Mouse (Mus musculus) small intestine, adult 2 months (tissue): ENCODE measurements around the gene Rnf215. TPM values are rescaled to one million over a fixed set of nuclear protein-coding genes. Genes with fewer than 3 reads are reported as not detected.
"Not testable (repeated sequence)": the region's sequence is repeated elsewhere in the genome, so short reads cannot be mapped to it uniquely, and the experiment has no call there.

Experiments used
- H3K27ac ChIP-seq: fragments of 200-500 bp; 2 replicates; pipeline ENCODE4 v1.5.1; 2012; ENCODE audit warnings: low read depth, low read length, control low read depth, inconsistent platforms; ENCODE audit not compliant: insufficient read depth
- H3K27me3 ChIP-seq: fragments of 200-500 bp; 2 replicates; pipeline ENCODE4 v1.6.1; 2012; ENCODE audit warnings: mild to moderate bottlenecking, moderate library complexity, low read length, inconsistent platforms; ENCODE audit not compliant: control insufficient read depth, insufficient read depth
- H3K36me3 ChIP-seq: fragments of 200-500 bp; 2 replicates; pipeline ENCODE4 v1.6.1; 2012; ENCODE audit warnings: mild to moderate bottlenecking, low read length, control low read depth, inconsistent platforms; ENCODE audit not compliant: control insufficient read depth, insufficient read depth
- H3K4me1 ChIP-seq: fragments of 200-500 bp; 2 replicates; pipeline ENCODE4 v1.6.1; 2012; ENCODE audit warnings: low read length, inconsistent platforms, mixed read lengths; ENCODE audit not compliant: control insufficient read depth, insufficient read depth, insufficient read length
- H3K4me3 ChIP-seq: fragments of 200-500 bp; 2 replicates; pipeline ENCODE4 v1.5.1; 2012; ENCODE audit warnings: low read depth, mild to moderate bottlenecking, control low read depth, inconsistent platforms, low read length, moderate library complexity
- CTCF ChIP-seq: fragments of 200-500 bp; IDR thresholded peaks from 2 replicates; pipeline ENCODE4 v1.5.1; 2012; ENCODE audit warnings: low read depth, mild to moderate bottlenecking, control low read depth, inconsistent platforms, low read length, moderate library complexity, mixed read lengths; ENCODE audit not compliant: insufficient replicate concordance, insufficient read length; ENCODE audit errors: extremely low read depth
- POLR2A ChIP-seq: fragments of 200-500 bp; IDR thresholded peaks from 2 replicates; pipeline ENCODE4 v1.6.1; 2012; ENCODE audit warnings: low read depth, mild to moderate bottlenecking, control low read depth, inconsistent platforms, low read length, moderate library complexity
- WGBS: fragments of 180-500 bp; shearing (Covaris S2); methylation state at CpG from one replicate; pipeline ENCODE4 v1.1.7; 2018; 5-methylcytosine and 5-hydroxymethylcytosine counted together
- polyA plus RNA-seq: library from polyadenylated mRNA; depleted of rRNA; stranded (reverse); fragments of >200 nt; gene quantifications from 2 replicates; pipeline ENCODE4 v1.2.3, GENCODE M21; 2012

Gene Rnf215
- polyA plus RNA-seq, 1 experiment: 20.6 TPM

DNA sequence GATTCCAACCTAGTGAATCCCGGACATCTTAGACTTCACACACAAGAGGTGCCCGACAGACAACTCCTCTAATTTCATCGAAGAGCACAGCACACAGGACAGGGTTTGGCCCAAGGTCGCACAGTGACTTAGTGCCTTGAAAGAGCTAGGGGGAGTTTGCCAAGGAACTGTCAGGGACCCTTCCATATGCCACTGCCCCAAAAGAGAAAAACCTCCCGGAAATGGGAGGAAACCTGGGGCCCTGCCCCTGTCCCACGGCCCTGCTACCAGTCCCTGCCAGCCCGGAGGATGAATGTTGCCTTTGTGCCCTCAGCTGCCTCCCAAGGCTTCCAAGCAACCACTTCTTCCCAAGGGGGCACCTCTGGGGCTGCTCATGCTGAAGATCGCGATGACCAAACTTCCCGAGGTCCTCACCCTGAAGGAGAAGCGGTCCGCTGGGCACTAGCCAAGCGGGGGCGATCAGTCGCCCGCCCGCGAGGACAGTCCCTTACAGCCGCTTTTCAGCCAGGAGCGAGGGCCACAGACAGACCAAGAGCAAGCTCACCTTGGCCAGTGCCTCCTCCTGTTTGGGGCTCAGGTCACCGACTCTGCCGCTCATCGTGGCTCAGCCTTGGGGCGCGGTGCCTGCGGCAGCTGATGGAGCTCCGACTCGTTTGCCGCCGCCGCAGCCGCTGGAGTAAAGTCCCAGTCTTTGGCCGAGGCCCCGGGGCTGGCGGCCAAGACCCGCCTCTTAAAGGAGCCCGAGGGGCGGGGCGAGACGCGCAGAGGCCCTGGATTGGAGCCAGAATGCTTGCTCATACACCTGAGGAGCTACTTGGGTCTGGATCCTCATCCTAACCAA, 16.7 kb upstream of the Rnf215 start:
- H3K27ac ChIP-seq: peak overlapping the region; percentile 75
- under 1% methylated on average over 41 of the region's 41 CpGs for WGBS

DNA sequence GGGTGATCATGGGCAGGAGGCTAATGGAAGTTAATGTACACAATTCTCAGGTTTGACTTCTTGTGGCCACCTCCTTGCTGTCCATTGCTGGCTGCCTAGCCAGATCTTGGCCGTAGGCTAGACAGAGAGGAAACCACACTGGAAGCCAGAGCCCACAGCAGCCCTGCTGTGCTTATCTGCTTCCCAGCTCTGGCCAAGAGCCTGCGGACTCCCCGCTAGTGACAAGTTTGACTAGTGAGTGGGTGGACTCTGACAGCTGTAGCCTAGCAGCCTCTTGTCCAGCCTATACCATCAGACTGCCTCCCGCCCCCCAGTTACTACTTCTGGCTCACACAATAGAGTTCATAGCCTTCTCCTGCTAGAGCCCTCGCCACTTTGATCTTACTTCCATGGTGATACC, 15.4 kb upstream of the Rnf215 start:
- no peak for TF ChIP-seq POLR2A
- TF ChIP-seq CTCF: no peak
- H3K27ac ChIP-seq: no peak overlapping the region
- H3K36me3 ChIP-seq: no peaks in the 10 kb centered on the region
- no peaks in the 10 kb centered on the region for H3K27me3 ChIP-seq
- no peak overlapping the region for H3K4me3 ChIP-seq
- 67% methylated on average over 5 of the region's 5 CpGs for WGBS
- H3K4me1 ChIP-seq: peaks cover 18% of the 10 kb centered on the region

More for the DNA sequence above, 16.7 kb upstream of the Rnf215 start:
- H3K4me1 ChIP-seq: peaks cover 19% of the 10 kb centered on the region
- TF ChIP-seq POLR2A (peak; percentile 84), CTCF (no peak)
- peak overlapping the region; percentile 78 for H3K4me3 ChIP-seq
- 0 out of 2 replicates have a peak, but pooled peaks cover 1% of the 10 kb centered on the region for H3K36me3 ChIP-seq
- H3K27me3 ChIP-seq: no peaks in the 10 kb centered on the region

DNA sequence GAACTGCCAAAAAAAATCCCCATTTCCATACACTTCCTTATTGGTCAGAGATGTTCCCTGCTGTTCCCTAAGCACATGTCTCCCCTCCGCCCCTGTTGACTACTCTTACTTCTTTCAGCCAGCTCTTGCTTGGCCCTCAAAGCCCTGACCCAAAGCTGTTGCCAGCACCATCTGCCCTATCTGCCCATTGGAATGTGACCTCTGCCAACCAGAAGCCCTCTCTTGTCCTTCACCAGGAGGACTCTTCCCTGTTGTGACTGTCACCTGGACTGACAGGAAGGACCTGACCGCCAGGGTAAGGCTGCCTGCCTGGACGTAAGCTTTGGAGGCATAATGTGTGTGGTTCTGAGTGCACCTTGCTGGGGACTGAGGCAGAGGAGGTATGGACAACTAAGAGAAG, 13.3 kb upstream of the Rnf215 start:
- no peak overlapping the region for H3K27ac ChIP-seq
- 78% methylated on average over 3 of the region's 3 CpGs for WGBS
- TF ChIP-seq POLR2A (no peak), CTCF (no peak)
- no peaks in the 10 kb centered on the region for H3K36me3 ChIP-seq
- H3K27me3 ChIP-seq: no peaks in the 10 kb centered on the region
- peaks cover 11% of the 10 kb centered on the region for H3K4me1 ChIP-seq
- no peak overlapping the region for H3K4me3 ChIP-seq

DNA sequence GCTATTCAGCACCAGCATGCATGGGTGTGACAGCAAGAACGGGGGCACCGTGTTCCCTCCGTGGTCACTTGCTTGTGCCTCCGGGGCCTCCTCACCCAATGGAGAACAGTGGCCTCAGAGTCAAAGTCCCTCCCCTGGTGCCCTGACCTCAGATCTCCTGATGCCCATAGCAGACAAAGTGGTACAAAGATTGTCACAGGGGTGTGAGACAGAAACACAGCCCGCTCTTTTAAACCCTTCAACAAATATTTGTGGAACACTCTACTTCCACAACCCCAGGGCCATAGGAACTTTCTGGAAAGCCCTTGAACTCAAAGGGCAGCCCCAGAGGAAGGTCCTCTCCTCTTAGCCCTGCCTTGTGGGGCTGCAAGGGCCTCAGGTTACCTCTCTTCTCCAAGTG, 12.8 kb upstream of the Rnf215 start:
- WGBS: 82% methylated on average over 5 of the region's 5 CpGs
- no peak overlapping the region for H3K4me3 ChIP-seq

DNA sequence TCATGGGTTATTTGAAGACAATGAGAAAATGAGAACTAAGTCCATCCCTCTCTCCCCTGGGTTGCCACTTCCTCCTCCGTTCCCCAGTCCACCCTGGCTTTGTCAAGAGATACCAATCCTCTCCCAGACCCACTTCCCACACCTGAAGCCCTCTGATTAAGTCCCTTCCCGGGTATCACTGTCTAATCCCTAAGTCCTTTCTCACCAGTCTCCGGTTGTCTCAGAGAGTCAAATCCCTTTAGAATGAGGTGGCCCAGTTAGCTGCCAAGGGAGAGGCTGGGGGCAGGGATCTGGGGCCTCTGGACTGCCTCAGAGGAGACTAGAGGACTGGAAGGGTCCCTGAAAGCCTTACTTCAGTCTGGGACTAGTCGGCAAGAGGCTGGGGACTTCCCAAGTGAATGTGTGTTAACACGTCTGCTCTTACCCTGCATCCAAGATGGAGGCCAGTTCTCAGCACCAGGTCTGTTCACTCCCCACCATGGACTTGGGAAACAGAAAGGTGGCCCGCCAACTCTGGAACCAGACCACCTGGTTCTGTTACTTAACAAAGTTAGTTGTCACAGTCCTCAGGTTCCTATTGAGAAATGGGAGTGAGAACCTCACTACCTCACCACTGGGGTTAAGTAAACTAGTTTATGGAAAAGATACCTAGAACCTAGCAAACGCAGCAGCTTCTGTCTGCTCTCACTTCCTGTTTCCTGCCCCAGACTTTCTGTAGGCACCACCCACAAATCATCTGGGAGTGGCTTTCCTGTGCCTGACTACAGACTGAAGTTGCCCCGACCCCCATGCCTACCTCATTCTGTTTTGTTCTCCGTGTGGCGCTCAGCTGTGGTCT, 12.0 kb upstream of the Rnf215 start, which contains the start of gene Sec14l2:
TSS of gene Sec14l2 (minus strand) at position 674 of the 838 bp plus-strand sequence.
- Histone ChIP-seq H3K27me3 (no peaks in the 10 kb centered on the region), H3K4me1 (peaks cover 8% of the 10 kb centered on the region; the same call in 1 of the 2 replicates), H3K4me3 (no peak within 1 kb of the TSS), H3K36me3 (no peaks in the 10 kb centered on the region), H3K27ac (no peak within 1 kb of the TSS)
- WGBS: 71% methylated on average over 10 of the region's 10 CpGs
- TF ChIP-seq CTCF: no peak
- no peak for TF ChIP-seq POLR2A

More for the DNA sequence above, 12.8 kb upstream of the Rnf215 start:
- Histone ChIP-seq H3K4me1 (peaks cover 8% of the 10 kb centered on the region; the same call in 1 of the 2 replicates), H3K27me3 (no peaks in the 10 kb centered on the region), H3K27ac (no peak overlapping the region), H3K36me3 (no peaks in the 10 kb centered on the region)
- TF ChIP-seq POLR2A (no peak), CTCF (no peak)

DNA sequence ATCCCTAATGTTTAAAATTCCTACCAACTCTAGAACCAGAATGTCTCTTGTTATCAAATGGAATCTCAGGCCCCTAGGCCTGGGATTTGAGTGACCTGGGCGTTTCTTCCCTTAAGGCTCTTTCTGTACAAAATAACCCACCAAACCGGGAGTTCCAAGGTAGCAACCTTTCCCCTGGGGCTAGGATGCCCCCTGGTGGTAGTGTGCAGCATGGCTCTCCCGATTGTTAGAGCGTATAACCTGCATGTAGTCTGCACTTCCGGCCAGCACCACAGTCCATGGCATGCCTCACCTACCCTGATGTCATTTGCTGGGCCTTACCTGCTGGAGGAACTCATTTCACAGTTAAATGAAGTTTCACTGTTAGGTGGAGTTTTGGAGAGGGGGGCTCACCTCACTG, 11.1 kb upstream of the Rnf215 start:
- Histone ChIP-seq H3K4me1 (peaks cover 4% of the 10 kb centered on the region; the same call in 1 of the 2 replicates), H3K27me3 (no peaks in the 10 kb centered on the region), H3K27ac (no peak overlapping the region), H3K36me3 (no peaks in the 10 kb centered on the region), H3K4me3 (no peak overlapping the region)
- WGBS: 49% methylated on average over 5 of the region's 5 CpGs
- TF ChIP-seq POLR2A: no peak
- peak; percentile 86; the same call in 1 of the 2 replicates for TF ChIP-seq CTCF

DNA sequence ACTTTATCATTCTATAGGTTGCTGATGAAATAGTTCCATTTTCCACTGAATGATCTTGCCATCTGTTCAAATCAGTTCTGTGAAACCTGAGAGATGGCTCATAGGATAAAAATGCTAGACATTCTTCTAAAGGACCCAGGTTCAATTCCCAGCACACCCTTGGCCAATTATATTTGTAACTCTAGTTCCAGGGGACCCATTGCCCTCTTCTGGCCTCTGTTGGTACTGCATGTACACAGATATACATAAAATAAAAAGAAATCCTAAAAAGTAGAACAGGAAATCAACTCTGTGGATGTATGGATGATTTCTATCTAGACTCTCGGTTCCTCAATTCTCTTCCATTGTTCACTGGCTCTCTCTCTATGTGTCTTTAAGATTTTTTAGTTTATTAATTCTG, 7.9 kb upstream of the Rnf215 start:
- Histone ChIP-seq H3K4me3 (no peak overlapping the region), H3K4me1 (peaks cover 2% of the 10 kb centered on the region; the same call in 1 of the 2 replicates), H3K27me3 (no peaks in the 10 kb centered on the region), H3K27ac (no peak overlapping the region), H3K36me3 (no peaks in the 10 kb centered on the region)
- WGBS: 87% methylated on average over 1 of the region's 1 CpGs
- TF ChIP-seq POLR2A: no peak
- TF ChIP-seq CTCF: no peak

DNA sequence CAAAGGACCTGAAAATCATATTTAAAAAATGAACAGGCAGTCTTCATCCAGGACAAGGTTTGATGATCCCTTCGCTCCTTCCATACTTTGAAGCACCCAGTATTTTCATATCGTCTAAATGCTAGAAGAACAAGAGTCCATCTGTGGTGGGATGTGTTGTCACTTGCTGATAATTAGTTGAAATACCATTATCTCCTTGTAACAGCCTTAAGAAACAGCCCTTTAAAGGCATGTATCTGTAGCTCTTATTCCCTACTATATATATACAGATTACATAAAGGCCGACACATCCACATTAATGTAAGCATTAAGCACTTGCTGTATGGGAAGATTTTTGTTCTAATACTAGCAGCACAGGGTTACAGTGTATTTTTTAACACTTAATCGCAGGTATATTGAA, 6.5 kb upstream of the Rnf215 start:
- H3K4me3 ChIP-seq, H3K27me3 ChIP-seq, H3K27ac ChIP-seq, H3K36me3 ChIP-seq, H3K4me1 ChIP-seq: not testable (repeated sequence)
- 93% methylated on average over 4 of the region's 4 CpGs for WGBS
